Mouse (Mus musculus) bone marrow macrophage, adult 2 months (primary cell): ENCODE results near the gene Mapk14. TPM values are rescaled to one million over a fixed set of nuclear protein-coding genes. Genes with fewer than 3 reads are reported as not detected.

Experiments
- H3K27ac ChIP-seq: 2 replicates; pipeline ENCODE4 v1.5.1; 2012; ENCODE audit warnings: low read depth, low read length; ENCODE audit not compliant: insufficient read depth
- H3K4me1 ChIP-seq: 2 replicates; pipeline ENCODE4 v1.6.1; 2012; ENCODE audit warnings: low read length; ENCODE audit not compliant: control insufficient read depth, insufficient read depth
- H3K4me3 ChIP-seq: 2 replicates; pipeline ENCODE4 v1.5.1; 2012; ENCODE audit warnings: mild to moderate bottlenecking, low read length, moderate library complexity; ENCODE audit not compliant: insufficient read depth
- CTCF ChIP-seq: IDR thresholded peaks from 2 replicates; pipeline ENCODE4 v1.5.1; 2012; ENCODE audit warnings: low read depth, mild to moderate bottlenecking, low read length, moderate library complexity
- POLR2A ChIP-seq: IDR thresholded peaks from 2 replicates; pipeline ENCODE4 v1.6.1; 2012; ENCODE audit warnings: mild to moderate bottlenecking, low read depth, low read length, borderline replicate concordance
- polyA plus RNA-seq: library from polyadenylated mRNA; stranded (reverse); fragments of >200 nt; gene quantifications from 2 replicates; pipeline ENCODE4 v1.2.4, GENCODE M21; 2012; ENCODE audit not compliant: missing spikeins, insufficient read depth, insufficient read length

The Mapk14 gene
- polyA plus RNA-seq, 1 experiment: 192 TPM

- TF ChIP-seq CTCF: no peak
- no peak for TF ChIP-seq POLR2A
- no peak overlapping the region for H3K27ac ChIP-seq
- no peak overlapping the region for H3K4me3 ChIP-seq
- H3K4me1 ChIP-seq: no peaks in the 10 kb centered on the region
Measured at GRCm38 (mm10) chr17:28775161-28775560, 84.0 kb downstream of the Mapk14 start.

GRCm38 (mm10) chr17:28776817-28777216, 85.7 kb downstream of the Mapk14 start:
- Histone ChIP-seq H3K27ac (no peak overlapping the region), H3K4me3 (no peak overlapping the region), H3K4me1 (no peaks in the 10 kb centered on the region)
- no peak for TF ChIP-seq POLR2A
- TF ChIP-seq CTCF: no peak

GRCm38 (mm10) chr17:28777231-28778005, 86.3 kb downstream of the Mapk14 start:
- TF ChIP-seq CTCF: no peak
- TF ChIP-seq POLR2A: no peak
- Histone ChIP-seq H3K27ac (no peak overlapping the region), H3K4me3 (no peak overlapping the region), H3K4me1 (no peaks in the 10 kb centered on the region)

- Histone ChIP-seq H3K27ac (no peak overlapping the region), H3K4me1 (no peaks in the 10 kb centered on the region), H3K4me3 (no peak overlapping the region)
- TF ChIP-seq CTCF (no peak), POLR2A (no peak)
Measured at GRCm38 (mm10) chr17:28779735-28780134, 88.6 kb downstream of the Mapk14 start.

GRCm38 (mm10) chr17:28780836-28781235, 89.7 kb downstream of the Mapk14 start:
- no peak overlapping the region for H3K27ac ChIP-seq
- TF ChIP-seq POLR2A: no peak
- TF ChIP-seq CTCF: no peak
- no peaks in the 10 kb centered on the region for H3K4me1 ChIP-seq
- H3K4me3 ChIP-seq: no peak overlapping the region

- Histone ChIP-seq H3K27ac (no peak overlapping the region), H3K4me1 (no peaks in the 10 kb centered on the region), H3K4me3 (no peak overlapping the region)
- no peak for TF ChIP-seq POLR2A
Measured at GRCm38 (mm10) chr17:28781290-28782045, 90.3 kb downstream of the Mapk14 start.

GRCm38 (mm10) chr17:28785036-28785435, 93.9 kb downstream of the Mapk14 start:
- no peak overlapping the region for H3K27ac ChIP-seq
- no peaks in the 10 kb centered on the region for H3K4me1 ChIP-seq
- TF ChIP-seq CTCF (no peak), POLR2A (no peak)
- H3K4me3 ChIP-seq: no peak overlapping the region

- no peak overlapping the region for H3K27ac ChIP-seq
- TF ChIP-seq POLR2A: no peak
- no peak for TF ChIP-seq CTCF
- H3K4me1 ChIP-seq: no peaks in the 10 kb centered on the region
- no peak overlapping the region for H3K4me3 ChIP-seq
Measured at GRCm38 (mm10) chr17:28787507-28787906, 96.4 kb downstream of the Mapk14 start.

GRCm38 (mm10) chr17:28797031-28797430, 105.9 kb downstream of the Mapk14 start:
- Histone ChIP-seq H3K4me1 (0 out of 2 replicates have a peak, but pooled peaks cover 6% of the 10 kb centered on the region), H3K4me3 (no peak overlapping the region), H3K27ac (no peak overlapping the region)
- no peak for TF ChIP-seq CTCF
- no peak for TF ChIP-seq POLR2A

Other genes with a start within 250 kb of the Mapk14 start
- 4.4 and 4.7 TPM in 2 replicates for gene Fkbp5, start 173.8 kb upstream of the Mapk14 start, polyA plus RNA-seq
- not detected in 2 replicates for gene Armc12, start 160.5 kb upstream of the Mapk14 start, polyA plus RNA-seq
- gene Clpsl2, start 141.9 kb upstream of the Mapk14 start, polyA plus RNA-seq: not detected in 2 replicates
- not detected in 2 replicates for gene Clps, start 130.6 kb upstream of the Mapk14 start, polyA plus RNA-seq
- not detected in 2 replicates for gene Lhfpl5, start 115.7 kb upstream of the Mapk14 start, polyA plus RNA-seq
- 61.7 and 74.6 TPM in 2 replicates for gene Srpk1, start 68.6 kb upstream of the Mapk14 start, polyA plus RNA-seq
- 0.95 TPM in 1 of 2 replicates, not detected in the other for gene Slc26a8, start 1.1 kb upstream of the Mapk14 start, polyA plus RNA-seq
- gene AC170998.1, start 34.8 kb downstream of the Mapk14 start, polyA plus RNA-seq: 4.0 and 11.4 TPM in 2 replicates
- 0.27 TPM in 1 of 2 replicates, not detected in the other for gene Mapk13, start 78.0 kb downstream of the Mapk14 start, polyA plus RNA-seq
- 29.1 and 34.3 TPM in 2 replicates for gene Brpf3, start 109.8 kb downstream of the Mapk14 start, polyA plus RNA-seq
- gene Pnpla1, start 167.1 kb downstream of the Mapk14 start, polyA plus RNA-seq: 0.44 and 0.83 TPM in 2 replicates
- 0.20 TPM in 1 of 2 replicates, not detected in the other for gene 4930539E08Rik, start 224.0 kb downstream of the Mapk14 start, polyA plus RNA-seq